Mouse (Mus musculus) right cerebral cortex, postnatal 25 days (tissue): Measurements from ENCODE around the gene Smndc1.
"Not testable (repeated sequence)": the region's sequence is repeated elsewhere in the genome, so short reads cannot be mapped to it uniquely, and the experiment has no call there.

ENCODE experiments used
- DNase-seq: peaks from one replicate; pipeline ENCODE4 v3.0.0; 2022

Smndc1 gene

GRCm38 (mm10) chr19:53412149-53412848 is 21.9 kb upstream of the Smndc1 start:
- DNase-seq: peak; percentile 58

GRCm38 (mm10) chr19:53409663-53410307 is 19.4 kb upstream of the Smndc1 start:
- DNase-seq: no peak

GRCm38 (mm10) chr19:53408398-53408797 is 18.0 kb upstream of the Smndc1 start:
- no peak for DNase-seq

GRCm38 (mm10) chr19:53407350-53407749 is 17.0 kb upstream of the Smndc1 start:
- DNase-seq: no peak

GRCm38 (mm10) chr19:53405810-53406209 is 15.4 kb upstream of the Smndc1 start:
- DNase-seq: no peak

GRCm38 (mm10) chr19:53404837-53405356 is 14.5 kb upstream of the Smndc1 start:
- no peak for DNase-seq

- no peak for DNase-seq
These were observed 13.9 kb upstream of the Smndc1 start for GRCm38 (mm10) chr19:53404219-53404836.

- no peak for DNase-seq
These were observed 12.5 kb upstream of the Smndc1 start for GRCm38 (mm10) chr19:53402741-53403432.

- no peak for DNase-seq
These were observed 10.1 kb upstream of the Smndc1 start for GRCm38 (mm10) chr19:53400332-53401110.

GRCm38 (mm10) chr19:53399213-53399612 is 8.8 kb upstream of the Smndc1 start:
- DNase-seq: no peak

GRCm38 (mm10) chr19:53397451-53398233 is 7.3 kb upstream of the Smndc1 start:
- DNase-seq: no peak

GRCm38 (mm10) chr19:53395805-53396204 is 5.4 kb upstream of the Smndc1 start:
- not testable (repeated sequence) for DNase-seq

- not testable (repeated sequence) for DNase-seq
These were observed 4.6 kb upstream of the Smndc1 start for GRCm38 (mm10) chr19:53394956-53395355.

GRCm38 (mm10) chr19:53394552-53394951 is 4.2 kb upstream of the Smndc1 start:
- no peak for DNase-seq

GRCm38 (mm10) chr19:53393646-53394045 is 3.3 kb upstream of the Smndc1 start:
- DNase-seq: no peak

- DNase-seq: no peak
These were observed 2.5 kb upstream of the Smndc1 start for GRCm38 (mm10) chr19:53392781-53393343.

GRCm38 (mm10) chr19:53391787-53392186 is 1.4 kb upstream of the Smndc1 start:
- DNase-seq: no peak

GRCm38 (mm10) chr19:53391386-53391785 is 1.0 kb upstream of the Smndc1 start:
- DNase-seq: no peak

GRCm38 (mm10) chr19:53389851-53390431 is 437 bp downstream of the Smndc1 start:
- DNase-seq: no peak

GRCm38 (mm10) chr19:53389417-53389816 is 961 bp downstream of the Smndc1 start:
- no peak for DNase-seq

- DNase-seq: no peak
These were observed 7.0 kb downstream of the Smndc1 start for GRCm38 (mm10) chr19:53383336-53383735.
